Mouse (Mus musculus) erythroblast, adult 5-6 weeks (primary cell): ENCODE results near the gene Rsad1. TPM values are rescaled to one million over a fixed set of nuclear protein-coding genes. Genes with fewer than 3 reads are reported as not detected.

Source experiments
- ATAC-seq: replicated peaks from 2 replicates; pipeline ENCODE4 v1.8.0; 2016; ENCODE audit warnings: moderate number of reproducible peaks, mild to moderate bottlenecking, moderate TSS enrichment, inconsistent platforms; ENCODE audit not compliant: poor library complexity, low FRiP score, severe bottlenecking
- total RNA-seq, 2 experiments: library from RNA; stranded (forward) in 1 of 2; stranded (reverse) in 1 of 2; fragments of 150-400 nt in 1 of 2; fragments of 200-764, 138-1000 nt in 1 of 2; gene quantifications; 2 replicates each; pipeline versions ENCODE4 v1.2.3 to v1.2.4; 2015 to 2017; ENCODE audit warnings: low replicate concordance in 2 of 2

Rsad1 gene
- total RNA-seq, 2 experiments from 2014 or later, result 0.34 TPM; not detected in 1

DNA sequence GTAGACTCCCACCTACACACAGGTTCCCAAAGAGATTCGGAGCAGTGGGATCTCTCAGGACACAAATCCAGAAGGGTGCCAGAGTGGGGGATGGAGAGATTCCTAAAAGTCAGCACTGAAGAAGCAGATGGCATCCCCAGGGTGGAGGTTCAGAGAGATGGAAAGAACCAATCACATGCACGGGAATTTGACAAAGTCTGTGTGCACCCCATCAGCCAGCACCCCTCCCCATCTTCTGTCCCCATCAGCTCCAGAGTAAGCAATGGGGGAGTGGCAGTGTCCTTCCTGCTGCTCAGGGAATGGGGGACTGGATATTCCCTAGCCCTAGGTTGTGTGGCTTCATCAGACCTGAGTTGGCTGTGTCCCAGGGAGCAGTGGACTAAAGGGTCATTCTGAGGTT, 50.0 kb downstream of the Rsad1 start:
- no peak for ATAC-seq

DNA sequence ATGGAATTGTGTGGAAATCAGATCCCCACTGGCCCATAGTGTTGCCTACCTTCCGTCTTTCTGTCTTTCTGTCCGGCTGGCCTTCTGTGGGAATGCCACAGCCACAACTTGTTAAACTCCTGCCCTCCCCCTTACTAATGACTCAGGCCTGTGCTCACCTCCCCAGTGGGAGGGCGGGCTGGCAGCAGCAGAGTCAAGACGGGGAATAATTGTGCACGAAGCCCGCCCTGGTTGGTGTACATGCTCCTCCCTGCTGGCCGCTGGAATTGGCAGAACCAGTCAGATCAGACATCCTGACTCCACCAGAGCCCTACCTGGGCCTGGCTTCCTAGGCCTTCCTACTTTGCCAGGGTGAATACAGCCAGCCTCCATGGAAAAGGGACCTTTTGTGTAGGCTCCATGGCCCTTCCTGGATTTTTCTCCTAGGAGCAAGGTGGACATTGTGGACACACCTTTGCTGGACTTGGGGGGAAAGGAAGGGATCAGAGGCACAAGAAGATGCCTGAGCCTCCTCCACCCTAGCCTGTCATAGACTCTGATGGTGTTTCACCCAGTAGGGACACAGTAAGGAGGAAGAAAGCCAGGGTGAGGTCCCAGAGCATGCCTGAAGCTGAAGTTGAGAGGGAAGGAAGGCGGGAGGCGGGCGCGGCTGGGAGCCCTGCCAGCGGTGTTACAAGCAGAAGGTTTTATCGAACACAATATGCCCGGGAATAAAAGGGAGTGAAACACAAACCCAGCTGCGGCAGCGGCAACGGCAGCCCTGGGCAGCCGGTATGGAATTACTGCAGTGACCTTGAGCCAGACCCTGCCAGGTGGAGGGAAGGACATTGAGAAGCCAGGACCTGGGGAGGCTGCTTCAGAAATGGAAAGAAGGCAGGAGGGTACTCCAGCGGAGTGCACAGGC, 50.7 kb downstream of the Rsad1 start:
- no peak for ATAC-seq

DNA sequence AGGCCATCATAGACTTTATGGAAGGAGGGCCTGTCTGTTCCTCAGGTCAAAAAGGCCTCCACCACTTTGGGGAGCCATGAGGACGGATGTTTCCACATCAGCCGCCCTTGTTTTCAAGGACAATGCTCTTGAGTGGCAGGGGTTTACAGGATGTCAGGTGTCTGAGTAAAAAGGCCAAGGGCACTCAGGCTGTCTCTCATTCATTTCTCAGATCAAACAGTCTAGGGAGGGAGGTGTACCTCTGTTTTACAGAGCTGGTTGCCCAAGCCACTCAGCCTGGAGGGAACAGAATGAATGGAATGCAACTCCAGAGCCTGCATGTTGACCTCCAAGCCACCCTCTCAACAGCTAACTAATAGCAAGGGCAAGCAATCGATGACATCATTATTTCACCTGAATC, 53.6 kb downstream of the Rsad1 start:
- ATAC-seq, result no peak

DNA sequence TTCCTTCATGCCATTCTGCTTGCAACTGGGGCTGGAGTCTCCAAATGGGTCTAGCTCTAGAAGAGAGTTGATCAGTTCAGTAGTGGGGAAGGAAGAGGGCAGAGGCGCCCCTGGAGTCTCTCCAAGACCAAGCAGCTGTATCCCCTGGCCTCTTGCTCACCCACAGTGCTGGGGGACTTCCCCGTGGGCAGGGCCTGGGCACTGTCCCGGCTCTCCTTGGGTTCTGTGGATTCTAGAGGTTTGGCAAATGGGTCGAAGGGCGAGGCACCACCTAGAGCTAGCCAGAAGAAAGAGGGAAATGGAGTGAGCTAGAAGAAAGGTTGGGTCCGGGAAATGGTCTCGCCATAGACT, 57.3 kb downstream of the Rsad1 start:
- ATAC-seq, result no peak

DNA sequence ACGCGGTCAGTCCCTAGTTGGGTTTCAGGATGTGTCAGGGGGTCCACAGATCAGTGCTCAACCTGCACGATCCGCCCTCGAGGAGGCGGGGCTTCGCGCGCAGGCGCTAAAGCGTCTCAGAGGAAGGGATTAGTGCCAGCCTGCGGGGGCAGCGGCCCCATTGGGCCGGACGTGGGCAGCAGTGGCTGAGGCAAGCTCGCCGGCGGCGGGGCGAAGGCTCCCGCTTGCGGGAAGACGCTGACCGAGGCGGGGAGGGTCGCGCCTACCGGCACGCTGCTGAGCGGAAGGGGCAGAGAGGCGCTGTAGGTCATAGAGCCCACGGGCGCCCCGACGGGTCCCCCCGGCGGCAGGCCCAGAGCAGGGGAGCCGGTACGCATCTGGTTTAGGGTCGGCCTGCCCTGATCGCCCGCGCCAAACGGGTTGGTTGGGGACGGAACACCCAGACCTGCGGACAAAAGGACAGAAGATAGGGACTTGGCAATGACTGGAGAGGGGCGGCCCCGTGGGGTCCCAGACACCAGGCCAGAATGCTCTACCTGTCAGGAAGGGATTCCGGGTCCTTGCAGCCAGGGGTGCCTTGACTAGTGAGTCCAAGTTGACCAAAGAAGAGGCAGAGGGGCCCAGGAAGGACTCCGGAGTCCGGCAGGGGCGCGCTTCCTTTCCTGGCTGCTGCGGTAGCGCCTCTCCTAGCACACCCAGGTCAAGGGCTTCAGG, 57.9 kb downstream of the Rsad1 start:
- ATAC-seq, result no peak

Other genes starting within 250 kb of the Rsad1 start
- gene Luc7l3, start 227.3 kb downstream of the Rsad1 start, total RNA-seq (2015; ENCODE audit: low replicate concordance), result 140 and 142 TPM in 2 replicates
- gene Luc7l3, start 227.3 kb downstream of the Rsad1 start, total RNA-seq (2017; ENCODE audit: low replicate concordance), result 373 and 416 TPM in 2 replicates
- 4.0 and 4.4 TPM in 2 replicates for gene Ankrd40, start 221.3 kb downstream of the Rsad1 start, total RNA-seq (2015; ENCODE audit: low replicate concordance)
- gene Ankrd40, start 221.3 kb downstream of the Rsad1 start, total RNA-seq (2017; ENCODE audit: low replicate concordance), result 13.4 and 17.4 TPM in 2 replicates
- gene Abcc3, start 156.3 kb downstream of the Rsad1 start, total RNA-seq (2015; ENCODE audit: low replicate concordance), result 4.2 TPM in 1 of 2 replicates, not detected in the other
- gene Abcc3, start 156.3 kb downstream of the Rsad1 start, total RNA-seq (2017; ENCODE audit: low replicate concordance), result 3.2 and 8.6 TPM in 2 replicates
- 109 and 122 TPM in 2 replicates for gene Cacna1g, start 75.1 kb downstream of the Rsad1 start, total RNA-seq (2015; ENCODE audit: low replicate concordance)
- gene Cacna1g, start 75.1 kb downstream of the Rsad1 start, total RNA-seq (2017; ENCODE audit: low replicate concordance), result 78.9 and 102 TPM in 2 replicates
- not detected in 2 replicates for gene Spata20, start 63.1 kb downstream of the Rsad1 start, total RNA-seq (2015; ENCODE audit: low replicate concordance)
- gene Spata20, start 63.1 kb downstream of the Rsad1 start, total RNA-seq (2017; ENCODE audit: low replicate concordance), result not detected in 2 replicates
- not detected in 2 replicates for gene Epn3, start 49.3 kb downstream of the Rsad1 start, total RNA-seq (2015; ENCODE audit: low replicate concordance)
- gene Epn3, start 49.3 kb downstream of the Rsad1 start, total RNA-seq (2017; ENCODE audit: low replicate concordance), result not detected in 2 replicates
- gene Mycbpap, start 27.5 kb downstream of the Rsad1 start, total RNA-seq (2015; ENCODE audit: low replicate concordance), result not detected in 2 replicates
- gene Mycbpap, start 27.5 kb downstream of the Rsad1 start, total RNA-seq (2017; ENCODE audit: low replicate concordance), result not detected in 2 replicates
- gene Chad, start 15.8 kb upstream of the Rsad1 start, total RNA-seq (2015; ENCODE audit: low replicate concordance), result not detected in 2 replicates
- gene Chad, start 15.8 kb upstream of the Rsad1 start, total RNA-seq (2017; ENCODE audit: low replicate concordance), result not detected in 2 replicates
- 6.3 and 10.8 TPM in 2 replicates for gene Acsf2, start 52.6 kb upstream of the Rsad1 start, total RNA-seq (2015; ENCODE audit: low replicate concordance)
- gene Acsf2, start 52.6 kb upstream of the Rsad1 start, total RNA-seq (2017; ENCODE audit: low replicate concordance), result 0.26 and 2.5 TPM in 2 replicates
- 15.7 and 21.1 TPM in 2 replicates for gene Lrrc59, start 80.5 kb upstream of the Rsad1 start, total RNA-seq (2015; ENCODE audit: low replicate concordance)
- gene Lrrc59, start 80.5 kb upstream of the Rsad1 start, total RNA-seq (2017; ENCODE audit: low replicate concordance), result 20.0 and 27.6 TPM in 2 replicates
- 7.1 and 49.2 TPM in 2 replicates for gene Mrpl27, start 104.5 kb upstream of the Rsad1 start, total RNA-seq (2015; ENCODE audit: low replicate concordance)
- 10.5 and 17.8 TPM in 2 replicates for gene Mrpl27, start 104.5 kb upstream of the Rsad1 start, total RNA-seq (2017; ENCODE audit: low replicate concordance)
- 3.1 and 4.8 TPM in 2 replicates for gene Eme1, start 104.7 kb upstream of the Rsad1 start, total RNA-seq (2015; ENCODE audit: low replicate concordance)
- 10.1 and 13.2 TPM in 2 replicates for gene Eme1, start 104.7 kb upstream of the Rsad1 start, total RNA-seq (2017; ENCODE audit: low replicate concordance)
- gene Xylt2, start 128.3 kb upstream of the Rsad1 start, total RNA-seq (2015; ENCODE audit: low replicate concordance), result not detected in 2 replicates
- 0.26 and 0.56 TPM in 2 replicates for gene Xylt2, start 128.3 kb upstream of the Rsad1 start, total RNA-seq (2017; ENCODE audit: low replicate concordance)
- not detected in 2 replicates for gene Gm11541, start 155.2 kb upstream of the Rsad1 start, total RNA-seq (2015; ENCODE audit: low replicate concordance)
- not detected in 2 replicates for gene Gm11541, start 155.2 kb upstream of the Rsad1 start, total RNA-seq (2017; ENCODE audit: low replicate concordance)
- not detected in 2 replicates for gene Cdc34b, start 192.5 kb upstream of the Rsad1 start, total RNA-seq (2015; ENCODE audit: low replicate concordance)
- not detected in 2 replicates for gene Cdc34b, start 192.5 kb upstream of the Rsad1 start, total RNA-seq (2017; ENCODE audit: low replicate concordance)
- gene Tmem92, start 233.4 kb upstream of the Rsad1 start, total RNA-seq (2015; ENCODE audit: low replicate concordance), result not detected in 2 replicates
- gene Tmem92, start 233.4 kb upstream of the Rsad1 start, total RNA-seq (2017; ENCODE audit: low replicate concordance), result not detected in 2 replicates